In genomic region chr3:81401028-81401427, GRCm38 (mm10) we compare ENCODE assay signal across 23 mouse cellular contexts.
"Had no signal": no experiment of that assay in that cellular context is flagged by ENCODE, and none has a peak within 500 bp of the region (broad histone marks: within the 10 kb centered on the region; RNA-seq: fewer than 3 reads in every experiment).

No protein-coding gene starts in this region.

- DNase-seq: gastrocnemius, adult 2 months; gastrocnemius, postnatal 10 days; gastrocnemius, postnatal 25 days; heart, adult 2 months; heart, postnatal 4 days; kidney, adult 2 months; kidney, adult 9 months; kidney, postnatal 14 days; kidney, postnatal 36 days; layer of hippocampus, adult 9-11 months; layer of hippocampus, postnatal 36 days; left cerebral cortex, postnatal 4 days had no signal

- ATAC-seq: hindbrain, embryonic 16.5 days; inflammation-experienced regulatory T-cells, adult 6 months; intestine, embryonic 15.5 days; intestine, postnatal 0 days; liver, embryonic 12.5 days had no signal

- H3K27me3 ChIP-seq: heart, embryonic 13.5 days; heart, embryonic 15.5 days; hindbrain, embryonic 12.5 days; intestine, embryonic 15.5 days; kidney, embryonic 15.5 days; limb, embryonic 13.5 days; limb, embryonic 15.5 days; liver, embryonic 12.5 days had no signal
